Mouse (Mus musculus): ENCODE measurements at regions not wholly inside any gene's neighbourhood (a gene's known extent, or its start where the extent isn't known, plus 50 kb on each side); places are given as distances from the start of the nearest gene placed in this dataset.

- Histone ChIP-seq H3K36me3 (no peaks in the 10 kb centered on the region), H3K9ac (no peak overlapping the region), H3K27ac (no peak overlapping the region), H3K4me1 (replicated peaks) (peaks cover 12% of the 10 kb centered on the region; the same call in 1 of the 2 replicates), H3K27me3 (peaks cover 54% of the 10 kb centered on the region), H3K4me2 (no peak overlapping the region), H3K9me3 (replicated peaks) (no peaks in the 10 kb centered on the region), H3K4me3 (replicated peaks) (no peak overlapping the region)
- ATAC-seq (ENCODE audit: low read depth) (no peak), DNase-seq (no peak)
- 75% methylated on average over 4 of the region's 4 CpGs for WGBS (ENCODE audit: insufficient replicate concordance)
Observed at GRCm38 (mm10) chr8:10931266-10931665, 77.0 kb downstream of the Irs2 start.

DNA sequence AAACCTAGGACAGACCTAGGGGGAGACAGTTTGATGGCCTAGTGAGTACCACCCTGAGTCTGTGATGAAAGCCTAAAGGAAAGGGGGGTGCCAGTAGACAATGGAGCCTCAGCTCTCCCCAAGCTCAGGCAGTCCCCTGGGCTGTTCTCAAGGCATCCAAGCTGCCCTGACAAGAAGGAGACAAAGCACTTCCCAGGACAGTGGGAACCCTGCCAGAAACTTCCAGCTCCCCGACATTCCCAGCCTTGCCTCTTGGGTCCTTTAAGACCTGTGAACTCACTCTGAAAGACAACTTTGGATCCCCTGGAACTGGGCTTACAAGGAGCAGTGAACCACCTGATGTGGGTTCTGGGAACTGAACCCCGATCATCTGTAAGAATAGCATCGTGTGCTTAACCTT is 79.4 kb downstream of the Irs2 start:
- Histone ChIP-seq H3K4me2 (no peak overlapping the region), H3K27me3 (peaks cover 62% of the 10 kb centered on the region), H3K9me3 (replicated peaks) (no peaks in the 10 kb centered on the region), H3K27ac (0 out of 2 replicates have a peak overlapping the region, but pooled peaks have one; percentile 27), H3K9ac (no peak overlapping the region), H3K4me3 (replicated peaks) (no peak overlapping the region), H3K36me3 (no peaks in the 10 kb centered on the region), H3K4me1 (replicated peaks) (peaks cover 31% of the 10 kb centered on the region)
- DNase-seq (no peak), ATAC-seq (ENCODE audit: low read depth) (no peak)
- WGBS (ENCODE audit: insufficient replicate concordance): 60% methylated on average over 3 of the region's 3 CpGs

- Histone ChIP-seq H3K9me3 (replicated peaks) (no peaks in the 10 kb centered on the region), H3K9ac (no peak overlapping the region), H3K27ac (peak overlapping the region; percentile 27; the same call in 1 of the 2 replicates), H3K27me3 (peaks cover 61% of the 10 kb centered on the region), H3K4me3 (replicated peaks) (no peak overlapping the region), H3K36me3 (no peaks in the 10 kb centered on the region), H3K4me1 (replicated peaks) (peaks cover 36% of the 10 kb centered on the region), H3K4me2 (no peak overlapping the region)
- 63% methylated on average over 17 of the region's 17 CpGs for WGBS (ENCODE audit: insufficient replicate concordance)
- ATAC-seq (ENCODE audit: low read depth) (peak; percentile 44), DNase-seq (no peak)
Observed at GRCm38 (mm10) chr8:10928342-10928794, 79.9 kb downstream of the Irs2 start.

- Histone ChIP-seq H3K9ac (no peak overlapping the region), H3K4me2 (no peak overlapping the region), H3K9me3 (replicated peaks) (no peaks in the 10 kb centered on the region), H3K4me3 (replicated peaks) (no peak overlapping the region), H3K36me3 (no peaks in the 10 kb centered on the region), H3K27ac (no peak overlapping the region), H3K27me3 (peaks cover 53% of the 10 kb centered on the region), H3K4me1 (replicated peaks) (peaks cover 46% of the 10 kb centered on the region)
- no peak for ATAC-seq (ENCODE audit: low read depth)
- 58% methylated on average over 3 of the region's 3 CpGs for WGBS (ENCODE audit: insufficient replicate concordance)
- DNase-seq: no peak
Observed at GRCm38 (mm10) chr8:10927187-10927586, 81.1 kb downstream of the Irs2 start.

DNA sequence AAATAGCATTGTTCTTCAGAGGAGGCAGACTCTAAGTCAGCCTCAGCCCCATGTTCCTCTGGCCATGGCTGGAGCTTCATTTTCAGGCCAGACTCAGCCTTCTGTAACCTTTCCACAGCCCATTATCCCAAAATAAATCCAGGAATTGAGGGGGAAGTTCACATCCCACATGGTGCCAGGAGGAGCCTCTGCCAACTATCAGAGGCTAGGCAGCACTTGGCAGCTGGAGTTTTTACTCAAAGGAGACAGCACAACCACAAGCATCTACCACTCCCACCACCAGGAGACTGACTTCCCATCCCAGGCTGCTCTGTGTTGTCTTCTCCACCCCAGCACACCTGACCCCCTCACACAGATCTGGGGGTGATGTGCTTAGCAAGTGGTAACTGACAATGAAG is 81.7 kb downstream of the Irs2 start:
- Histone ChIP-seq H3K9me3 (replicated peaks) (no peaks in the 10 kb centered on the region), H3K36me3 (no peaks in the 10 kb centered on the region), H3K4me3 (replicated peaks) (no peak overlapping the region), H3K27me3 (peaks cover 52% of the 10 kb centered on the region), H3K9ac (no peak overlapping the region), H3K27ac (no peak overlapping the region), H3K4me2 (no peak overlapping the region), H3K4me1 (replicated peaks) (peaks cover 53% of the 10 kb centered on the region)
- DNase-seq (no peak), ATAC-seq (ENCODE audit: low read depth) (no peak)

DNA sequence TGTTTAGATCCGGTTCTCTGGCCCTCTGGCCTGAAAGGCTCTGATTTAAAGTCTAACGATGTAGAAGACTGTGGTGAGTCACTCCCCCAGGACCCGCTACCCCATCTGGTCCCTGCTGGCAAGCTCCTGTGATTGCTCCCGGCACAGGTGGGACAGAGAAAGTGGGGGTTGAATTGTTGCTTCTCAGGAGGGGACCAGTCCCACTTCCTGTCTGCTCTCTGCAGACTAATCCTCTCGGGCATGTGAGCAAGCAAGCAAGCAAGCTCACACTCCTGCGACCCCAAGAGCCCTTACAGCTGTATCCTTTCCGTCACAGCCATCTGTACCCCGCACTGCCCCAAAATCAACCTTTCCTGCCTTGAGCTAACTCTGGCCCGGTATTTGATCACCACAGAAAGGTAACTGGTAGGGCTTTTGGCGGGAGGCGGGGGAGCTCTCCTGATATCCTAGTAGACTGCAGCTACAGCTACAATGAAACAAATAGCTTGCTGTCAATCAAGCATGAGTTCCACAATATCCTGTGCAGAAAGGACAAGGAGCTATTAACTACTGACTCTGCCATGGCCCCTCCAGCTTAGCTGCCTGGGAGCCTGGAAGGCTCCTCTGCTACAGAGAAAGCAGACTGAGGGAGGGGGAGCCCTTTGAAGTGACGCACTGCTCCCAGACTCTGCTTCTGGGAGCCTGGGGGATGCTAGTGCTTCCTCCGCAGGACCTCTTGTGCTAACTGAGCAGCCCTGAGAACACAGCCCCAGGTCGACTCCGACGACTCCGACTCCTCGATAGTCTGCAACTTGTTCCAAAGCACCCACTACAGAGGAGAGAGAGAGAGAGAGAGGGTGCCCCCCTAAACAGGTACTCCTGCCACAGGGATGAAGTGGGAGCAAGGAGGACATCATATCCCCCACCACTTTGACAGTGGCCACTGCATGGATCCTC is 82.4 kb downstream of the Irs2 start:
- Histone ChIP-seq H3K27ac (no peak overlapping the region), H3K27me3 (peaks cover 49% of the 10 kb centered on the region), H3K4me1 (replicated peaks) (peaks cover 54% of the 10 kb centered on the region), H3K4me2 (no peak overlapping the region; the same call in 1 of the 2 replicates), H3K36me3 (no peaks in the 10 kb centered on the region), H3K9me3 (replicated peaks) (no peaks in the 10 kb centered on the region), H3K9ac (no peak overlapping the region), H3K4me3 (replicated peaks) (no peak overlapping the region)
- WGBS (ENCODE audit: insufficient replicate concordance): 36% methylated on average over 18 of the region's 18 CpGs
- no peak for DNase-seq
- ATAC-seq (ENCODE audit: low read depth): no peak

DNA sequence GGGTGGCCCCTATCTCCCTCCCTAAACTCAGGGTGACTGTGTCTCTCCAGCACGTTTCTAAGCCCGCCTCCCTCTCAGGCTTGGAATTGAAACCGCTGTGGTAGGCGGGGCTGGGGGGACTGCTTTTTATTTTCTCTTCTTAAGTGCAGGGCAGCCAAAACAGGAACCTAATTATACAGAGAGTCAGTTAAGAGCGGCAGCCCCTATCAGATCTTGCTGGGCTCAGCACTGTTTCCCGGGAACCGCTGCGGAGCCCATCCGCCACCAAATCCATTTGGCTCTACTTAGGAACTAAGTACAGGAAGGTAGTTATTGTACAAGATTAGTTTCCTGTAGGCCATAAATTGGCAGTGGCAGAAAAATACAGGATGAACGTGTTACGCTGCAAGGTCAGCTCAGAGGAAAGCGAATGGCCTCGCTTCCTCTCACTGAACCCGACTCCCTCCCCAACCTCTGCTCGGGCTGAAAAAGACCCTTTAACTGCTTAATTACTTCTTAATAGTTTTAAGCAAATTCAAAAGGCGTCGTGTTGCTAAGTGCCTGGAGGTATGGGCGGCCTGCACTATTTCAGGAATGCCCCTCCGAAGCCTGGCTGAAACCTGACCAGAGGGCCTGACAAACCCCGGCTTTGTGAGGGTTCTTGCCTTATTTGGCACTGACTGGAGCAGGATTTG is 83.6 kb downstream of the Irs2 start:
- peak; percentile 41 for ATAC-seq (ENCODE audit: low read depth)
- Histone ChIP-seq H3K9me3 (replicated peaks) (no peaks in the 10 kb centered on the region), H3K9ac (peak overlapping the region; percentile 26), H3K4me1 (replicated peaks) (peaks cover 54% of the 10 kb centered on the region), H3K4me3 (replicated peaks) (peak overlapping the region; percentile 25), H3K27ac (peak overlapping the region; percentile 19), H3K36me3 (no peaks in the 10 kb centered on the region), H3K27me3 (peaks cover 50% of the 10 kb centered on the region), H3K4me2 (peak overlapping the region; percentile 52)
- DNase-seq: peak; percentile 44
- WGBS (ENCODE audit: insufficient replicate concordance): 5% methylated on average over 20 of the region's 20 CpGs

- DNase-seq (no peak), ATAC-seq (ENCODE audit: low read depth) (no peak)
- Histone ChIP-seq H3K36me3 (no peaks in the 10 kb centered on the region), H3K27ac (no peak overlapping the region), H3K9me3 (replicated peaks) (no peaks in the 10 kb centered on the region), H3K9ac (peak overlapping the region; percentile 26; the same call in 1 of the 2 replicates), H3K4me3 (replicated peaks) (peak overlapping the region; percentile 25; the same call in 1 of the 2 replicates), H3K4me2 (peak overlapping the region; percentile 52), H3K4me1 (replicated peaks) (peaks cover 54% of the 10 kb centered on the region), H3K27me3 (peaks cover 48% of the 10 kb centered on the region)
- WGBS (ENCODE audit: insufficient replicate concordance): 8% methylated on average over 3 of the region's 3 CpGs
Observed at GRCm38 (mm10) chr8:10924001-10924490, 84.2 kb downstream of the Irs2 start.

- Histone ChIP-seq H3K4me2 (no peak overlapping the region), H3K4me3 (replicated peaks) (no peak overlapping the region), H3K9me3 (replicated peaks) (no peaks in the 10 kb centered on the region), H3K27ac (no peak overlapping the region; the same call in 1 of the 2 replicates), H3K9ac (no peak overlapping the region), H3K4me1 (replicated peaks) (peaks cover 50% of the 10 kb centered on the region), H3K36me3 (no peaks in the 10 kb centered on the region), H3K27me3 (peaks cover 46% of the 10 kb centered on the region)
- 43% methylated on average over 19 of the region's 19 CpGs for WGBS (ENCODE audit: insufficient replicate concordance)
- no peak for ATAC-seq (ENCODE audit: low read depth)
- DNase-seq: no peak
Observed at GRCm38 (mm10) chr8:10923071-10924000, 84.9 kb downstream of the Irs2 start.

DNA sequence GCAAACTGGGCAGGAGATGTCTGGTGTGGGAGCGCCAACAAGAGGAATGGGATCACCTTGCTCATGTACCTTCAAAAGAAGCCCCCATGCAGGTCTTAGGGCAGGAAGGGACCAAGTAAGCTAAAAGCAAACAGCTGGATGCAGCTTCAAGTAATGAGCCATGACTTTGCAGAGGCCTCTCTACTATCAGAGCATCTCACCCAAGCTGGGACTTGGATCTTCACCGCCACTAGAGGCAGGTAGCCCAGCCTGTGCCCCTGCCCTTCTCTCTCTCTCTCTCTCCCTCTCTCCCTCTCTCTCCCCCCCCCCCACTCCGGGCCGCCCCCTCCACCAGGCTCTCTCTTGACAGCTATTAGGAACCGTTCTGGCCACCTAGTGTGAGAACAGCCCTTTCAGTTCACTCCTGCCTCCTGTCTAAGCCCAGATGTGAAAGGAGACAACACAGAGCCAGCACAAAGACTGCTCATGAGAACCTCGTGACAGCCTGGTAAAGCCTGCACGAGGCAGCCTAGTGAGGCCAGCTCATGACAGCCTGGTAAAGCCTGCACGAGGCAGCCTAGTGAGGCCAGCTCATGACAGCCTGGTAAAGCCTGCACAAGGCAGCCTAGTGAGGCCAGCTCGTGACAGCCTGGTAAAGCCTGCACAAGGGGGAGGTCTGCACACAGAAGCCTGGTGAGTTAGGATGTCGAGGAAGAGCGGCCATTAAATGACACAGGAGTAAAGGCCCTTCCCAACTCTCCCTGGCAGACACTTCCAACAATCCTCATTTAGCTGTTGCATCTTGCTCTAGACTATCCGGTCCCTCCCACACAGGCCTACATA is 85.8 kb downstream of the Irs2 start:
- H3K36me3 ChIP-seq: no peaks in the 10 kb centered on the region
- no peak overlapping the region for H3K4me3 ChIP-seq (replicated peaks)
- no peak for ATAC-seq (ENCODE audit: low read depth)
- 53% methylated on average over 11 of the region's 12 CpGs for WGBS (ENCODE audit: insufficient replicate concordance)
- no peak for DNase-seq
- H3K4me1 ChIP-seq (replicated peaks): peaks cover 50% of the 10 kb centered on the region
- H3K9me3 ChIP-seq (replicated peaks): no peaks in the 10 kb centered on the region
- H3K27ac ChIP-seq: no peak overlapping the region; the same call in 1 of the 2 replicates
- H3K9ac ChIP-seq: no peak overlapping the region
- peaks cover 46% of the 10 kb centered on the region for H3K27me3 ChIP-seq
- no peak overlapping the region for H3K4me2 ChIP-seq

Measured in liver, embryonic 13.5 days (tissue).